ENCODE assay signal across 14 mouse cellular contexts in genomic region chr3:121859142-121859541, GRCm38 (mm10). TPM values are rescaled to one million over a fixed set of nuclear protein-coding genes. Genes with fewer than 3 reads are reported as not detected.
DNase-seq lines count a peak whose midpoint lies in the region; ATAC-seq and TF ChIP-seq lines count a peak whose summit lies in the region.
"Had no signal": no experiment of that assay in that cellular context is flagged by ENCODE, and none has a peak within 500 bp of the region (broad histone marks: within the 10 kb centered on the region; RNA-seq: fewer than 3 reads in every experiment).

No protein-coding gene starts in this region.

- 28% methylated on average over 5 of the region's 5 CpGs for WGBS in kidney, embryonic 15.5 days
- 10% methylated on average over 5 of the region's 5 CpGs for WGBS in midbrain, embryonic 16.5 days
- whole genome bisulfite sequencing in midbrain, embryonic 15.5 days = 13% methylated on average over 5 of the region's 5 CpGs
- WGBS in limb, embryonic 14.5 days = 27% methylated on average over 5 of the region's 5 CpGs
- WGBS in forebrain, embryonic 14.5 days = 23% methylated on average over 5 of the region's 5 CpGs
- 23% methylated on average over 5 of the region's 5 CpGs for WGBS in forebrain, embryonic 15.5 days

- ATAC-seq in kidney, embryonic 15.5 days (replicated peaks; ENCODE audit: low FRiP score) = peak; percentile 71; the same call in 1 of the 2 replicates
- no peak for ATAC-seq in midbrain, embryonic 16.5 days
- ATAC-seq in midbrain, embryonic 15.5 days (replicated peaks) = no peak
- ATAC-seq in limb, embryonic 14.5 days (ENCODE audit: low FRiP score, low read depth) = peak; percentile 71; the same call in 1 of the 2 replicates
- no peak for ATAC-seq in forebrain, embryonic 14.5 days
- no peak for ATAC-seq in forebrain, embryonic 15.5 days (replicated peaks)

- H3K9me3 ChIP-seq in kidney, embryonic 15.5 days (replicated peaks) = no peaks in the 10 kb centered on the region
- H3K9me3 ChIP-seq in midbrain, embryonic 16.5 days (replicated peaks; ENCODE audit: control insufficient read depth, low read length, poor library complexity, severe bottlenecking) = no peaks in the 10 kb centered on the region
- no peaks in the 10 kb centered on the region for H3K9me3 ChIP-seq in midbrain, embryonic 15.5 days
- H3K9me3 ChIP-seq in limb, embryonic 14.5 days (ENCODE audit: control insufficient read depth, low read length) = no peaks in the 10 kb centered on the region
- no peaks in the 10 kb centered on the region for H3K9me3 ChIP-seq in forebrain, embryonic 14.5 days (replicated peaks; ENCODE audit: control insufficient read depth, low read length)
- H3K9me3 ChIP-seq in forebrain, embryonic 15.5 days = no peaks in the 10 kb centered on the region
- H3K9me3 ChIP-seq: heart, embryonic 15.5 days; hindbrain, embryonic 13.5 days had no signal

- TF ChIP-seq POLR2A in limb, embryonic 14.5 days (IDR thresholded peaks at IDR 0.05; ENCODE audit: borderline replicate concordance, extremely low read depth, insufficient read depth, insufficient read length) = no peak

- H3K36me3 ChIP-seq in kidney, embryonic 15.5 days = no peaks in the 10 kb centered on the region
- no peaks in the 10 kb centered on the region for H3K36me3 ChIP-seq in midbrain, embryonic 16.5 days (ENCODE audit: control insufficient read depth, insufficient read depth, low read length)
- no peaks in the 10 kb centered on the region for H3K36me3 ChIP-seq in midbrain, embryonic 15.5 days (replicated peaks)
- H3K36me3 ChIP-seq in limb, embryonic 14.5 days (ENCODE audit: control insufficient read depth, insufficient read depth, low read length) = no peaks in the 10 kb centered on the region
- H3K36me3 ChIP-seq in forebrain, embryonic 14.5 days (ENCODE audit: control insufficient read depth, insufficient read depth, low read length) = no peaks in the 10 kb centered on the region
- H3K36me3 ChIP-seq in forebrain, embryonic 15.5 days = no peaks in the 10 kb centered on the region
- H3K36me3 ChIP-seq: heart, embryonic 15.5 days; hindbrain, embryonic 13.5 days had no signal

- H3K4me2 ChIP-seq in kidney, embryonic 15.5 days = no peak overlapping the region
- H3K4me2 ChIP-seq in midbrain, embryonic 16.5 days (ENCODE audit: low read length) = 0 out of 2 replicates have a peak overlapping the region, but pooled peaks have one; percentile 8
- H3K4me2 ChIP-seq in midbrain, embryonic 15.5 days = no peak overlapping the region
- H3K4me2 ChIP-seq in limb, embryonic 14.5 days (replicated peaks; ENCODE audit: low read depth, low read length, severe bottlenecking) = no peak overlapping the region
- H3K4me2 ChIP-seq in forebrain, embryonic 14.5 days (ENCODE audit: low read length) = no peak overlapping the region
- no peak overlapping the region for H3K4me2 ChIP-seq in forebrain, embryonic 15.5 days (replicated peaks)
- H3K4me2 ChIP-seq: heart, embryonic 15.5 days; hindbrain, embryonic 13.5 days had no signal

- no peak for DNase-seq in kidney, adult 8-10 months
- peak; percentile 52 for DNase-seq in limb, embryonic 14.5 days (ENCODE audit: low spot score)
- peak; percentile 27 for DNase-seq in yolk sac, embryonic 10.5 days (ENCODE audit: low spot score)
- DNase-seq in forebrain, embryonic 14.5 days (ENCODE audit: low spot score) = no peak
- DNase-seq: adrenal gland, adult 8-10 months; gastrocnemius, postnatal 36 days; kidney, adult 9 months; left cerebral cortex, postnatal 4 days had no signal

- H3K9ac ChIP-seq in kidney, embryonic 15.5 days = no peak overlapping the region
- H3K9ac ChIP-seq in midbrain, embryonic 16.5 days (ENCODE audit: low read depth, low read length) = no peak overlapping the region
- no peak overlapping the region for H3K9ac ChIP-seq in midbrain, embryonic 15.5 days
- 0 out of 2 replicates have a peak overlapping the region, but pooled peaks have one; percentile 6 for H3K9ac ChIP-seq in limb, embryonic 14.5 days (ENCODE audit: low read depth, low read length, severe bottlenecking)
- no peak overlapping the region for H3K9ac ChIP-seq in forebrain, embryonic 14.5 days (ENCODE audit: low read length)
- H3K9ac ChIP-seq in forebrain, embryonic 15.5 days (replicated peaks) = no peak overlapping the region
- H3K9ac ChIP-seq: heart, embryonic 15.5 days; hindbrain, embryonic 13.5 days had no signal

- H3K4me3 ChIP-seq in kidney, embryonic 15.5 days (replicated peaks) = no peak overlapping the region
- no peak overlapping the region for H3K4me3 ChIP-seq in midbrain, embryonic 16.5 days (ENCODE audit: low read depth, low read length)
- H3K4me3 ChIP-seq in midbrain, embryonic 15.5 days = no peak overlapping the region
- no peak overlapping the region for H3K4me3 ChIP-seq in limb, embryonic 14.5 days (replicated peaks; ENCODE audit: low read length)
- H3K4me3 ChIP-seq in forebrain, embryonic 14.5 days (ENCODE audit: low read depth, low read length) = no peak overlapping the region
- no peak overlapping the region for H3K4me3 ChIP-seq in forebrain, embryonic 15.5 days
- H3K4me3 ChIP-seq: heart, embryonic 15.5 days; hindbrain, embryonic 13.5 days had no signal

- H3K27me3 ChIP-seq in kidney, embryonic 15.5 days = no peaks in the 10 kb centered on the region
- no peaks in the 10 kb centered on the region; the same call in 1 of the 2 replicates for H3K27me3 ChIP-seq in midbrain, embryonic 16.5 days (ENCODE audit: control insufficient read depth, insufficient read depth, low read depth, low read length)
- H3K27me3 ChIP-seq in midbrain, embryonic 15.5 days (replicated peaks) = no peaks in the 10 kb centered on the region
- no peaks in the 10 kb centered on the region for H3K27me3 ChIP-seq in limb, embryonic 14.5 days (ENCODE audit: control insufficient read depth, insufficient read depth, low read length)
- no peaks in the 10 kb centered on the region for H3K27me3 ChIP-seq in forebrain, embryonic 14.5 days (replicated peaks; ENCODE audit: control insufficient read depth, insufficient read depth, low read length)
- no peaks in the 10 kb centered on the region for H3K27me3 ChIP-seq in forebrain, embryonic 15.5 days
- H3K27me3 ChIP-seq: hindbrain, embryonic 13.5 days had no signal

- peak overlapping the region; percentile 56 for H3K27ac ChIP-seq in kidney, embryonic 15.5 days
- no peak overlapping the region for H3K27ac ChIP-seq in midbrain, embryonic 16.5 days (ENCODE audit: low read length)
- H3K27ac ChIP-seq in midbrain, embryonic 15.5 days = no peak overlapping the region
- H3K27ac ChIP-seq in limb, embryonic 14.5 days (replicated peaks; ENCODE audit: low read depth, low read length) = no peak overlapping the region; the same call in 1 of the 2 replicates
- no peak overlapping the region for H3K27ac ChIP-seq in forebrain, embryonic 14.5 days (ENCODE audit: low read depth, low read length)
- no peak overlapping the region for H3K27ac ChIP-seq in forebrain, embryonic 15.5 days (replicated peaks)
- H3K27ac ChIP-seq: heart, embryonic 15.5 days; hindbrain, embryonic 13.5 days had no signal

- H3K4me1 ChIP-seq in kidney, embryonic 15.5 days = peaks cover 9% of the 10 kb centered on the region
- H3K4me1 ChIP-seq in midbrain, embryonic 16.5 days (ENCODE audit: control insufficient read depth, insufficient read depth, low read length) = no peaks in the 10 kb centered on the region
- H3K4me1 ChIP-seq in midbrain, embryonic 15.5 days = no peaks in the 10 kb centered on the region
- 0 out of 2 replicates have a peak, but pooled peaks cover 4% of the 10 kb centered on the region for H3K4me1 ChIP-seq in limb, embryonic 14.5 days (ENCODE audit: control insufficient read depth, insufficient read depth, low read length)
- H3K4me1 ChIP-seq in forebrain, embryonic 14.5 days (ENCODE audit: control insufficient read depth, insufficient read depth, low read length) = no peaks in the 10 kb centered on the region
- no peaks in the 10 kb centered on the region for H3K4me1 ChIP-seq in forebrain, embryonic 15.5 days
- H3K4me1 ChIP-seq: heart, embryonic 15.5 days; hindbrain, embryonic 13.5 days had no signal

RNA-seq across cellular contexts. Expression of gene Abcd3, which starts 44.0 kb away (rescaled TPM):
- 65.3 and 67.2 TPM in 2 replicates for polyA plus RNA-seq in kidney, embryonic 15.5 days (2015; fragmentation: Nextera tagmentation; extraction: Ambion mirVana)
- polyA plus RNA-seq in midbrain, embryonic 16.5 days (2015; fragmentation: Nextera tagmentation; extraction: Ambion mirVana) = 74.5 and 78.9 TPM in 2 replicates
- polyA plus RNA-seq in midbrain, embryonic 15.5 days (2015; fragmentation: Nextera tagmentation; extraction: Ambion mirVana) = 65.6 and 70.8 TPM in 2 replicates
- polyA plus RNA-seq in limb, embryonic 14.5 days (2012; rRNA removed) = 20.2 and 24.6 TPM in 2 replicates
- polyA plus RNA-seq in limb, embryonic 14.5 days (2014; fragmentation: Nextera tagmentation; extraction: Ambion mirVana) = 55.3 and 58.2 TPM in 2 replicates
- polyA plus RNA-seq in forebrain, embryonic 14.5 days (2014; fragmentation: Nextera tagmentation; extraction: Ambion mirVana) = 63.8 and 73.1 TPM in 2 replicates
- polyA plus RNA-seq in forebrain, embryonic 15.5 days (2015; fragmentation: Nextera tagmentation; extraction: Ambion mirVana) = 68.9 and 70.3 TPM in 2 replicates

Comparison
In these comparisons a context has a peak if more than half of its experiments do, and no peak if none do; other contexts are left out.
1. ATAC-seq: peak in kidney, embryonic 15.5 days (single experiment) and limb, embryonic 14.5 days (single experiment); none in midbrain, embryonic 16.5 days (single experiment), midbrain, embryonic 15.5 days (single experiment), forebrain, embryonic 14.5 days (single experiment) and forebrain, embryonic 15.5 days (single experiment).
2. DNase-seq: peak in limb, embryonic 14.5 days (single experiment) and yolk sac, embryonic 10.5 days (single experiment); none in kidney, adult 8-10 months (0 of 2) and forebrain, embryonic 14.5 days (single experiment).